Mouse (Mus musculus): ENCODE data around the gene Tanc2. TPM values are rescaled to one million over a fixed set of nuclear protein-coding genes. Genes with fewer than 3 reads are reported as not detected.

The Tanc2 gene
- total RNA-seq, 2 experiments from 2014 or later: 10.6 to 11.4 TPM

DNA sequence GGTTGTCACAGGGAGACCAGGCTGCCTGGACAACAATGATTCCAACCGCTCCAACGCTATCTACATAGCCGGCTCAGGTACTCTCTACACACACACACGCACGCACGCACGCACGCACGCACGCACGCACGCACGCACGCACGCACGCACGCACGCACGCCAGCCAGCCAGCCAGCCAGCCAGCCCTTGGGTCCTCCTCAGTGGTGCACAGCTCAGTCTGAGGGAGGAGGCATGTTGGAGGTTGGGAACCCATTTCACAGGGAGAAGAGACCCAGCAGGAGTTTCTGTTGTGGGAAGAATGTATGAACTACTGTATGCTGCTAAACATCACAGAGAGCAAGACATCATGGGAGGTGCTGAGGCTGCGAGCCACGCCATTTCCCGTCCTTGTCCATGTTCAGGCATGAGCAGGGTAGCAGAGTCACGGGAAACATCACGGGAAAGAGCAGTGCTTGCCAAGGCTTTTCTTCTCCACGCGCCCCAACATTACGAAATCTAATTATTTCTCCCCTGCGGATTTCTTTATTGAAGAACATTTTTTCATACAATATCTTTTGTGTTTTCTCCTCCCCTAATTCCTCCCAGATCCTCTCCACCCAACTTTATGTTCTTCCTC is 366.1 kb downstream of the Tanc2 start:
- DNase-seq: no peak

DNA sequence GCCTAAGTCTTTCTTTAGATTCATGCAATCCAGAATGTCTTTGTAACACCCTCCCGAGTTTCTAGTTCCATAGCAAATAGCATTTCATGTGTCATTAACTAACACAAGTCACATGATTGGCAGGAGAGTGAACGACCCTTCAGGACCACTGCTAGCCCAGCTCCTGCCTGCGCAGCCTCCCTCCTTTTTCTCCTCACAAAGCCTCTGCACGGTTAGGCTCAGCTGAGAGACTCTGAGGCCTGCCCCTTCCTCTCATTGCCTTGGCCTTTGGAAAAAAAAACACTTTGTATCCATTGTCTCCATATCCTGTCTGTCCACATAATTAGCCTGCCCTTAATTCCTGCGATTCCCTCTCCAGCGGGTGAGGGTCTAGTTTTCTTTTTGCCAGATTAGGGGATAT is 367.7 kb downstream of the Tanc2 start:
- no peak for DNase-seq

DNA sequence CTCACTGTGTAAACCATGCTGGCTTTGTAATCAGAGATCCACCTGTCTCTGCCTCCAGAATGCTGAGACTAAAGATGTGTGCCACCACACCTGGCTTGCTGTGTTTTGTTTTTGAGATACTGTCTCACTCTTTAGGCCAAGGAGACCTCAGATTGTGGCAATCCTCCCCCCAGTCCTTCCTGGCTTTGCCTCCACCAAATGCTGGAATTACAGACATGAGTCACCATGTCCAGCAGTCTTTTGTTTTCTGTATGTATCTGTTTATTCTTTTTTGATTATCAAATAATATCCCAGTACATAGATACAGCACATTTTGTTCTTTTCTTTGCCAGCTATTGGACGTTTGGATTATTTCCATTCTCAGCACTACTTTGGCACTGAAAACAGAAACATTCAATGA is 368.8 kb downstream of the Tanc2 start:
- DNase-seq: no peak

DNA sequence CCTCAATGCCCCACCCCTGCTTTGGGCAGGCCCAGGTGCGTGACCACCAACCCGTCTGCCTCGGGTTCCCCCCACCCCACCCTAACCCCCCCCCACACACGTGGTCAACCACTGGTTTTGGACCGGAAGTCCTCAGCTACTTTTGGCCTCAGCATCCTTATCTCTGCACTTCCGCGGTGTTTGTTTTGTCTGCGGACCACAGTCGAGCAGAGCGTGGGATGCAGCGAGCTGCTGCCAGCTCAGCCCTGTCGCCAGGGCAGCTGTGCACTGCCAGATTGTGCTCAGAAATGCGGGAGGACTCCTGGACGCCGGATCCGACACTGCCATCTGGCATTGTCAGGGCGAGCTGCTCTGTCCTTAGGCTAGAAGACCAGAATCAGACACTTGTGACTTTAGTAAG is 369.6 kb downstream of the Tanc2 start:
- DNase-seq: no peak

DNA sequence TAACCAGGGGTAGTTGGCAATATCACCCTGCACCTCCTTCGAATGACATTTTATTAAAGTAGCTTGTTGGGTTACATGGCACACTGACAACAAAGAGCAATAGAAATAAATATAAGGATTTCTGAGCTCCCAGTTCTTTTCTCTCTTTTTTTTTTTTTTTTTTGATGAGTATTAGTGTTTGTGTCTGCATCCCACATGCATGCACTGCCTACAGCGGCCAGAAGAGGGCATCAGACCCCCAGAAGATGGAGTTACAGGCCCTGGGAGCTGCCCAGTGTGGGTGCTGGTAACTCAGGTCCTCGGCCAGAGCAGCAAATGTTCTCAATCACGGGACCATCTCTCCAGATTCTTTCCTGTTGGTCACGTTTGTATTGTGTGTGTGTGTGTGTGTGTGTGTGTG is 374.9 kb downstream of the Tanc2 start:
- DNase-seq: no peak

DNA sequence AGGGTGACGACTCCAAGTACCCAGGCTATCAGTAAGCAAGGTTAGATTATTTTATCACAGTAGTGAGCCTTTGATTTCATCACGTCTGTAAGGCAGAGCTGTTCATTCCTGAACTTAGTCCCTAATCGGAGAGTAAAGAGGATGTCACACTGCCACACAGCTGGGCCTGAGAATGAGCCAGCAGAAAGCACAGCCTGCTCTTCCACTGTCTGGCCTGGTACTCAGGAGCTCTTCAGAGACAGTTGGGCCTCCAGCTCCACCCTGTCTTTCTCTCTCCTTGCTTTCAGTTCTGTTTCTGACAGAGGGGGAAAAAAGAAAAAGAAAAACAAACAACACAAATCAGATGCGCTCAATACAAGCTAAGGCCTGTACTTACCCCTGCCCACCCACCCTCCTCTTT is 376.5 kb downstream of the Tanc2 start:
- peak; percentile 35 for DNase-seq

DNA sequence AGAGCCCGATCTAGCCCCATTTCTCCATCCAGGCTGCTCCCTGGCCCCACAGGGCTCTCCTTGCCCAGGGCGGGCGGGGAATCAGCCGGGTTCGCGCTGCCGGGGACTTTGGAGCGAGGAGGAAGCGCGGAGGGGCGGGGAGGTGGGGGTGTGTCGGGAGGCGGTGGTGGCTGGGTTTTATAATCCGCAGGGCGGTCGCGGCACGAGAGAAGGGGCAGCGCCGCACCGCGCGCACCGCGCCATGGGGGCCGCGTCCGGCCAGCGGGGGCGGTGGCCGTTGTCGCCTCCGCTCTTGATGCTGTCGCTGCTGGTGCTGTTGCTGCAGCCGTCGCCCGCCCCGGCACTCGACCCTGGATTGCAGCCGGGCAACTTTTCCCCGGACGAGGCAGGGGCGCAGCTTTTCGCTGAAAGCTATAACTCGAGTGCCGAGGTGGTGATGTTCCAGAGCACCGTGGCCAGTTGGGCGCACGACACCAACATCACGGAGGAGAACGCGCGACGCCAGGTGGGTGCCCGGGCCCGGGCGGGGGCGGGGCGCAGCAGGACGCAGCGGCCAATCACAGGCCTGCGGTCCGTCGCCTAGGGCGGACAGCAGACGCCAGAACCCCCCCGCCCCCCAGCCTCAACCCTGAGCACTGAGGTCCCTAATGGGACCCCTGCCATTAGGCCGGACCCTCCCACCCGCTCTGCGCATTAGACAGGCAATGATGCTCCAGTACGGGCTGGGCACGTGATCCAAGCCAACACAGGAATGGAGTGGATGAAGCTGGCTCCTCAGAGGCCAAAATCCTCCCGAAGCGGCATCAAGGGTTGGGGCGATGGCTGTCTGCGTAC is 378.2 kb downstream of the Tanc2 start, which contains the start of gene Ace:
Gene Ace, plus strand, starts transcription at position 205 of the 834 bp plus-strand sequence.
- peak; percentile 63 for DNase-seq

DNA sequence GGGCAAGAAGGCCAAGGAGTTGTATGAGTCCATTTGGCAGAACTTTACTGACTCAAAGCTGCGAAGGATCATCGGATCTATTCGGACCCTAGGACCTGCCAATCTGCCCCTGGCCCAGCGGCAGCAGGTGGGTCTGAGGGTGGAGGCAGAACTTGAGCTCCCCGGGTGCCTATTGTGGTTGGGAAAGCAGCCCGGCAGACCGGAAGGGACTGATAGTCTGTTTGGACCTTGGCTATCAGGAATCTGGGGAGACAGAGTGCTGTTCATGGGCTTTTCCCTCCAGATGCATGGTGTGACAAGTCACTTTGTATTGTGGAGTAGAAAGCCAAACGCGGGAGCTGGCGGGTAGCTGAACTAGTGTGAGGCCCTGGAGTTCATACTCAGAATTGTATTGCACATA is 379.2 kb downstream of the Tanc2 start:
- no peak for DNase-seq

DNA sequence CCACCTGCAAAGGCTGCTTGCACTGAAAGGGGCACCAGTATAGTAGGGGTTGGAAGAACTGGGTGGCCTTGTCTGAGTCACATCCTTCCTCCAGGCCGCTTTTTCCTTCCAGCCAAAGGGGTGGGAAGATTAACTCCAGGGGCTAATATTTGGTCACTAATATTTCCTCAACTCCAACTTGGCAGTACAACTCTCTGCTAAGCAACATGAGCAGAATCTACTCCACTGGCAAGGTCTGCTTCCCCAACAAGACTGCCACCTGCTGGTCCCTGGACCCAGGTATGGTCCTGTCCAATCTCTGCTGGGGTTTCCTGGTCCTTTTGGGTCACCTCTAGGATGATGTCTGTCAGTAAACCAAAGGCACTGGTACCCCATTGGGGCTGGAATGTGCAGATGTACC is 379.7 kb downstream of the Tanc2 start:
- DNase-seq: peak; percentile 70

DNA sequence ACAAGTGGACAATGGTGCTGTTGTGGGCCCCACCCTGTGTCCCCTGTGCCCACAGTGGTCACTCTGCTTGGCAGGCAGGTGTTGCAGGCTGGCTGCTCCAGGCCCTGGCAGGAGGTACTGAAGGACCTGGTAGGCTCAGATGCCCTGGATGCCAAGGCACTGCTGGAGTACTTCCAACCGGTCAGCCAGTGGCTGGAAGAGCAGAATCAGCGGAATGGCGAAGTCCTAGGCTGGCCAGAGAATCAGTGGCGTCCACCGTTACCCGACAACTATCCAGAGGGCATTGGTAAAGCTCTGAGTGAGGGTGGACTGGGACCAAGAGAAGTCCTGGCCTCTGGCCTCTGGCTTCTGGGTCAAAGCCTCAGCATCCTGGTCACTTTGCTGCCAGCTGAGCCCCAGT is 384.8 kb downstream of the Tanc2 start:
- DNase-seq: peak; percentile 76

DNA sequence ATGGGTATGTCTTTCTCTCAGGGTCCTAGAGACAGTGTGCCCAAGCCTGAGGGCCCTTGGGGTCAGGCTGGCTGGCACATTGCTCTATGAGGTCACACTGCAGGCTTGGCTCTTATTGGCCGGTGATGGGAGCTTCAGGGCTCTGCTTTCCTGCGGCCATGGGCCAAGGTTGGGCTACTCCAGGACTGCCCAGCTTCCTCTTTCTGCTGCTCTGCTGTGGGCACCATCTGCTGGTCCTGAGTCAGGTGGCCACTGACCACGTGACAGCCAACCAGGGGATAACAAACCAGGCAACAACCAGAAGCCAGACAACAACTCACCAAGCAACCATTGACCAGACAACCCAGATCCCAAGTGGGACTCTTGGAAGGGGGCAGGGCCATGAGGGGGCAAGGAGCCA is 385.3 kb downstream of the Tanc2 start:
- DNase-seq: no peak

DNA sequence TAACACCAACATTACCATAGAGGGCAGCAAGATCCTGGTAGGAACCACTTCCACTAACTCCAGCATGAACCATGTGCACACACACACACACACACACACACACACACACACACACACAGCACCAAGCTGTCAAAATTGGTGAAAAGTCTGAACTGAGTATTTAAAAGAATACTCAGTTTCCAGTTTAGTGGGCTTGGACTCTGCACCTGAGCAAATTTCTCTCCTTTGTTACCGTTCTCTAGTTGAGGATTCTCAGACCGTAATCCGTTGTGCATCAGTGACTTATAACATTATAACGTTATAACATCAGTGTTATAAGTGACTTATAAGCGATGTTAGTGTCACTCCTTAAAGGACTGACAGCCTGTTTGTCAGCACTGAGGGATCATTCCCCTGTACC is 385.9 kb downstream of the Tanc2 start:
- DNase-seq: no peak

DNA sequence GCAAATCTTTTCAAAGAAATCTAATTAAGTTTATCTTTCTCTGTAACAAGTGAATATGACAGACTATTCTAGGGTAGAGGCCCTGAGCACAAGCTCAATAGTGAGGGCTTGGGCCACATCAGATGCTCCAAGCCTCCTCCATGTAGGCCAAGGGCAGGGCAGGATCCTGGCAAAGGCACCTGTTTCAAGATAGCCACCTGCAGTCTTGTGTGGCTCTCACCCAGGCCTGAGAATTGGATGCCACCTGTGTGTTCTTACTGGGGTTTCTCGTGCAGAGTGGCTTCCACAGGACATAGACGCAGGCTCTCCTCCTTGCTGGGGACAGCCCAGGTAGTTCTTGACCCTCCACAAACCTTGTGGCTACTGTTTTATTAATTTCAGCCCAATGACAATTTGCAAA is 388.4 kb downstream of the Tanc2 start:
- no peak for DNase-seq

DNA sequence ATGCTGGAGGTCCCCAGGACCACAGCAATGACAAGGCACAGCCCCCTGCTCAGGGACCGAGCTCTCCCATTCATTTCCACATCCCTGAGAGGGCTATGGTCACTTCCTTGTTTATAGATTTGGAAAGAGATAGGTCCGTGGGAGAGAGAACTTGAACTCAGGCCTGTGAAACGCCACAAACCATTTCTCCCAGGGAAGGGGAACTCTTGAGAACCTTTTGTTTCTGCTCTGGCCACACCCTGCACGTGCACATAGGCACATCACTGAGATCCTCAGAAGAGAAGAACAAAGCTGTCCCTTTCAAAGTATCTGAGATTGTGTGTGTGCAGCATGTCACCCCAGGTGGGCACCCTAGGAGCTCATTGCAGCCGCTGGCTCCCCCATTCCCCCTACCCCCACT is 388.8 kb downstream of the Tanc2 start:
- no peak for DNase-seq

Small RNA genes within 50 kb of the gene (microRNA-seq; reads per million reads assigned to microRNA genes)
- gene Gm23990 (ENCODE audit: borderline replicate concordance in 2 of 2): 0 reads per million in 2 experiments

Other genes starting within 250 kb of the Tanc2 start
- not detected for gene March10, start 133.3 kb upstream of the Tanc2 start, total RNA-seq (2021)